Mouse (Mus musculus) MEL (cell line): ENCODE results near the gene Gm10130.
"Not testable (repeated sequence)": the region's sequence is repeated elsewhere in the genome, so short reads cannot be mapped to it uniquely, and the experiment has no call there.

ENCODE experiments used
- CTCF ChIP-seq, 3 experiments: IDR thresholded peaks in 2 of 3; conservative IDR thresholded peaks in 1 of 3; 2 replicates each; pipeline ENCODE4 v1.5.1; 2011 to 2012; ENCODE audit warnings: low read length in 3 of 3, low read depth in 2 of 3, mild to moderate bottlenecking in 2 of 3, improper control_type of control experiment in 1 of 3, inconsistent platforms in 1 of 3, mixed read lengths in 1 of 3, moderate library complexity in 1 of 3; ENCODE audit not compliant: control insufficient read depth in 1 of 3, insufficient read depth in 1 of 3, poor library complexity in 1 of 3, severe bottlenecking in 1 of 3
- E2F4 ChIP-seq: IDR thresholded peaks from 2 replicates; pipeline ENCODE4 v1.6.1; 2011; ENCODE audit warnings: low read depth, low read length, improper control_type of control experiment, borderline replicate concordance
- MEF2A ChIP-seq: IDR thresholded peaks from 2 replicates; pipeline ENCODE4 v1.6.1; 2014; ENCODE audit warnings: low read depth, mild to moderate bottlenecking, inconsistent platforms, low read length, improper control_type of control experiment; ENCODE audit not compliant: poor library complexity, insufficient replicate concordance, severe bottlenecking; ENCODE audit errors: extremely low read depth
- POLR2A ChIP-seq, 2 experiments: IDR thresholded peaks; 2 replicates each; pipeline ENCODE4 v1.6.1; 2011 to 2012; ENCODE audit warnings: low read length in 2 of 2, mild to moderate bottlenecking in 2 of 2, control low read depth in 1 of 2, improper control_type of control experiment in 1 of 2, low read depth in 1 of 2, moderate library complexity in 1 of 2; ENCODE audit not compliant: control insufficient read depth in 1 of 2, insufficient read depth in 1 of 2, poor library complexity in 1 of 2
- RAD21 ChIP-seq: IDR thresholded peaks from 2 replicates; pipeline ENCODE4 v1.6.1; 2011; ENCODE audit warnings: mild to moderate bottlenecking, low read depth, low read length, improper control_type of control experiment
- USF2 ChIP-seq, 2 experiments: IDR thresholded peaks; 2 replicates each; pipeline ENCODE4 v1.6.1; 2011 to 2012; ENCODE audit warnings: improper control_type of control experiment in 2 of 2, low read length in 2 of 2, borderline replicate concordance in 1 of 2, inconsistent platforms in 1 of 2, low read depth in 1 of 2, mild to moderate bottlenecking in 1 of 2; ENCODE audit not compliant: insufficient read depth in 1 of 2

DNA sequence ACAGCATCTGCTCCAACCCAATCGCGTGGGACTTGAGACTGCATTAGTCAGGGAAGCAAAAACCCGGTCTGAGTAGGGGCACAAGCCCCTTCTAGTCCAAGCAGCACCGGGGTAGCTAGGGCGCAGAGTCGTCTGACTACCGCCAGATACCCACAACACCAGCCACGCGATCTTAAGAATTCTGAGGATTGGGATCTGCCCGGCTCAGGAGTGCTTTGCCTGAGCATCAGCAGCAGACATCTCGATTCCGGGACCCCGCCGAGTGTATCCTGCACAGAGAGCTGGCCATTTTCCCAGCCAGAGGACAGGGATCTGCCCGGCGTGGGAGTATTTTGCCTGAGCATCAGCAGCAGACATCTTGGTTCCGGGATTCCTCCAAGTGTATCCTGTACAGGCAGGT lies 88.6 kb downstream of the Gm10130 start:
- not testable (repeated sequence) for TF ChIP-seq POLR2A (IDR thresholded peaks at IDR 0.05; ENCODE audit: control insufficient read depth in 1 of 2, insufficient read depth in 1 of 2, low read depth in 1 of 2, low read length in 2 of 2, poor library complexity in 1 of 2); MEF2A; E2F4; CTCF (IDR thresholded peaks at IDR 0.05 in 2 of 3, conservative IDR thresholded peaks at IDR 0.05 in 1 of 3; ENCODE audit: control insufficient read depth in 1 of 3, insufficient read depth in 1 of 3, low read depth in 2 of 3, low read length in 3 of 3, poor library complexity in 1 of 3, severe bottlenecking in 1 of 3); RAD21; USF2 (IDR thresholded peaks at IDR 0.05; ENCODE audit: borderline replicate concordance in 1 of 2, insufficient read depth in 1 of 2, low read depth in 1 of 2, low read length in 2 of 2)
